Mouse (Mus musculus): ENCODE data around the gene C1qa. TPM values are rescaled to one million over a fixed set of nuclear protein-coding genes. Genes with fewer than 3 reads are reported as not detected.

Gene C1qa
- polyA plus RNA-seq, 1 experiment from 2014 or later = 8.2 TPM

GRCm38 (mm10) chr4:136930474-136930873 lies 31.9 kb upstream of the C1qa start:
- no peaks in the 10 kb centered on the region for H3K36me3 ChIP-seq (ENCODE audit: control insufficient read depth, insufficient read depth, low read length)
- H3K9ac ChIP-seq (ENCODE audit: low read length) = no peak overlapping the region
- no peak overlapping the region for H3K27ac ChIP-seq (ENCODE audit: low read depth, low read length)
- ATAC-seq (replicated peaks; ENCODE audit: low FRiP score) (no peak), DNase-seq (ENCODE audit: low spot score) (no peak)
- H3K9me3 ChIP-seq (ENCODE audit: control insufficient read depth, low read length) = no peaks in the 10 kb centered on the region
- no peak overlapping the region for H3K4me3 ChIP-seq (ENCODE audit: low read depth, low read length)
- H3K27me3 ChIP-seq (ENCODE audit: control insufficient read depth, insufficient read depth, low read length) = peaks cover 6% of the 10 kb centered on the region; the same call in 1 of the 2 replicates
- H3K4me2 ChIP-seq (ENCODE audit: low read depth, low read length, severe bottlenecking) = no peak overlapping the region
- 91% methylated on average over 8 of the region's 8 CpGs for WGBS
- no peaks in the 10 kb centered on the region; the same call in 1 of the 2 replicates for H3K4me1 ChIP-seq (replicated peaks; ENCODE audit: control insufficient read depth, insufficient read depth, low read length)

DNA sequence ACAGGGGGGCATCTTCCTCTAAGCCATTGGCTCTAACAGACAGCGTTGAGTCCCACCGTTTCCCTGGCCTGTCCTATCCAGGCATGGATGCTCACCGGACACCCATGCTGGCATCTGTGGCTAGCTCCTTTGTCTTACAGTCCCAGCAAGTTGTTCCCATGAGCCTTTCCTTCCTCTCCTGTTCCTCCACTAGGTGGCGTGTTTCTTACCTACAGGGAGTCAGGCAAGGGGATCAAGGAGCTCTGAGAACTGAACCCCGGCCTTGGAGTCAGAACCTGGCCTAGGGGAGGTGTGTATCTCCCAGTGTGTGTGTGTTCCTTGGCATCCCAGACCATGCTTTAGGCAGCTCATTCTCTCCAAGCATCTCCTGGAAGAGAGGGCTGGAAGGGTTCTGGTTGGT lies 30.3 kb upstream of the C1qa start:
- Histone ChIP-seq H3K27ac (ENCODE audit: low read depth, low read length) (no peak overlapping the region), H3K9ac (ENCODE audit: low read length) (no peak overlapping the region), H3K9me3 (ENCODE audit: control insufficient read depth, low read length) (no peaks in the 10 kb centered on the region), H3K4me1 (replicated peaks; ENCODE audit: control insufficient read depth, insufficient read depth, low read length) (no peaks in the 10 kb centered on the region), H3K36me3 (ENCODE audit: control insufficient read depth, insufficient read depth, low read length) (no peaks in the 10 kb centered on the region), H3K4me3 (ENCODE audit: low read depth, low read length) (no peak overlapping the region), H3K27me3 (ENCODE audit: control insufficient read depth, insufficient read depth, low read length) (peaks cover 14% of the 10 kb centered on the region; the same call in 1 of the 2 replicates), H3K4me2 (ENCODE audit: low read depth, low read length, severe bottlenecking) (no peak overlapping the region)
- 2% methylated on average over 5 of the region's 5 CpGs for WGBS
- DNase-seq (ENCODE audit: low spot score) (no peak), ATAC-seq (replicated peaks; ENCODE audit: low FRiP score) (no peak)

DNA sequence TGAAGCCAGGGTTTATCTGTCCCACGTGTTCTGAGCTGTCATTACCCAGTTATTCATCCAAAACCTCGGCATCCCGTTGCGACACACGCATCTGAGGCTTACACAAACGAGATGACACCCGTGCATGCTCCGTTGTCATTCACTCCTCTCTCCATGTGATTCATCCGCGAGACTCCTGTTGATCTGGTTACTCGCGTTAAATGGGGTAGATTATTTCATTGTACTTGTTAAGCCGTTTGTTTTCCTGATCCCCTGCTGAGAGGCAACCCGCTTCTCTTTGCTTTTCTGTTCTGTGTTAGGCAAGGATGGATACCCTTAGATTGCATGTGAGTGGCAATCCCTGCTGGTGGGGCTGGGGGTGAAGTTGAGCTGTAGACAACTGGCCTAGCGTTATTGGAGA lies 27.2 kb upstream of the C1qa start:
- Histone ChIP-seq H3K9me3 (ENCODE audit: control insufficient read depth, low read length) (no peaks in the 10 kb centered on the region), H3K36me3 (ENCODE audit: control insufficient read depth, insufficient read depth, low read length) (no peaks in the 10 kb centered on the region), H3K4me2 (ENCODE audit: low read depth, low read length, severe bottlenecking) (no peak overlapping the region), H3K27me3 (ENCODE audit: control insufficient read depth, insufficient read depth, low read length) (peaks cover 15% of the 10 kb centered on the region; the same call in 1 of the 2 replicates), H3K9ac (ENCODE audit: low read length) (no peak overlapping the region), H3K4me3 (ENCODE audit: low read depth, low read length) (no peak overlapping the region), H3K4me1 (replicated peaks; ENCODE audit: control insufficient read depth, insufficient read depth, low read length) (no peaks in the 10 kb centered on the region), H3K27ac (ENCODE audit: low read depth, low read length) (no peak overlapping the region)
- WGBS = 5% methylated on average over 15 of the region's 15 CpGs
- ATAC-seq (replicated peaks; ENCODE audit: low FRiP score) = no peak
- no peak for DNase-seq (ENCODE audit: low spot score)

DNA sequence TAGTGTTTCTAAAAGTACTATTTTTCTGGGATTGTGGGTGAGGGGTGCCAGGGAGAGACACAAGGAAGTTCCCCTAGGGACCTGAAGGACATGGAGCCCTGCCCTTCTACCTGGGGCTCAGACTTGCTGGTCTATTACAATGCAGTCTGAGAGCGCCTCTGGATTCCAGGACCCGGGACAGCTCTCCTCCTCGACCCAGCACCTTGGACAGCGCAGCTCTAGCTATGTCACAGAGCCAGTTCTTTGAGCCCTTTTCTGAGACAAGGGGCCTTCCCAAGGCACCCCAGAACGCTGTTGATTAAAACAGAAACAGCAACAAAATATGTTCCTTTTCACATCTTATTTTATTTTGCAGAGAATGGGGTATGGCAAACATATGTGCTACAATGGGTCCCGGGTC lies 25.9 kb upstream of the C1qa start:
- no peak overlapping the region for H3K9ac ChIP-seq (ENCODE audit: low read length)
- no peak overlapping the region for H3K27ac ChIP-seq (ENCODE audit: low read depth, low read length)
- H3K36me3 ChIP-seq (ENCODE audit: control insufficient read depth, insufficient read depth, low read length) = no peaks in the 10 kb centered on the region
- peaks cover 15% of the 10 kb centered on the region; the same call in 1 of the 2 replicates for H3K27me3 ChIP-seq (ENCODE audit: control insufficient read depth, insufficient read depth, low read length)
- no peak overlapping the region for H3K4me3 ChIP-seq (ENCODE audit: low read depth, low read length)
- DNase-seq (ENCODE audit: low spot score) = peak; percentile 84
- WGBS = 7% methylated on average over 6 of the region's 6 CpGs
- H3K9me3 ChIP-seq (ENCODE audit: control insufficient read depth, low read length) = no peaks in the 10 kb centered on the region
- H3K4me2 ChIP-seq (ENCODE audit: low read depth, low read length, severe bottlenecking) = no peak overlapping the region
- ATAC-seq (replicated peaks; ENCODE audit: low FRiP score) = no peak
- no peaks in the 10 kb centered on the region for H3K4me1 ChIP-seq (replicated peaks; ENCODE audit: control insufficient read depth, insufficient read depth, low read length)

- no peak for DNase-seq (ENCODE audit: low spot score)
- Histone ChIP-seq H3K27ac (ENCODE audit: low read depth, low read length) (no peak overlapping the region), H3K9ac (ENCODE audit: low read length) (no peak overlapping the region), H3K27me3 (ENCODE audit: control insufficient read depth, insufficient read depth, low read length) (peaks cover 3% of the 10 kb centered on the region; the same call in 1 of the 2 replicates), H3K4me1 (replicated peaks; ENCODE audit: control insufficient read depth, insufficient read depth, low read length) (0 out of 2 replicates have a peak, but pooled peaks cover 3% of the 10 kb centered on the region), H3K4me3 (ENCODE audit: low read depth, low read length) (no peak overlapping the region), H3K4me2 (ENCODE audit: low read depth, low read length, severe bottlenecking) (no peak overlapping the region), H3K9me3 (ENCODE audit: control insufficient read depth, low read length) (no peaks in the 10 kb centered on the region), H3K36me3 (ENCODE audit: control insufficient read depth, insufficient read depth, low read length) (no peaks in the 10 kb centered on the region)
- no peak for ATAC-seq (replicated peaks; ENCODE audit: low FRiP score)
- 78% methylated on average over 3 of the region's 3 CpGs for WGBS
Measured at GRCm38 (mm10) chr4:136919526-136919925, 20.9 kb upstream of the C1qa start.

GRCm38 (mm10) chr4:136918834-136919233 lies 20.2 kb upstream of the C1qa start:
- Histone ChIP-seq H3K4me1 (replicated peaks; ENCODE audit: control insufficient read depth, insufficient read depth, low read length) (0 out of 2 replicates have a peak, but pooled peaks cover 3% of the 10 kb centered on the region), H3K27ac (ENCODE audit: low read depth, low read length) (no peak overlapping the region), H3K9ac (ENCODE audit: low read length) (no peak overlapping the region), H3K4me3 (ENCODE audit: low read depth, low read length) (no peak overlapping the region), H3K4me2 (ENCODE audit: low read depth, low read length, severe bottlenecking) (no peak overlapping the region), H3K36me3 (ENCODE audit: control insufficient read depth, insufficient read depth, low read length) (no peaks in the 10 kb centered on the region), H3K9me3 (ENCODE audit: control insufficient read depth, low read length) (no peaks in the 10 kb centered on the region), H3K27me3 (ENCODE audit: control insufficient read depth, insufficient read depth, low read length) (0 out of 2 replicates have a peak, but pooled peaks cover 2% of the 10 kb centered on the region)
- no peak for DNase-seq (ENCODE audit: low spot score)
- ATAC-seq (replicated peaks; ENCODE audit: low FRiP score) = no peak
- WGBS = 89% methylated on average over 8 of the region's 8 CpGs

- H3K27me3 ChIP-seq (ENCODE audit: control insufficient read depth, insufficient read depth, low read length) = no peaks in the 10 kb centered on the region
- 0 out of 2 replicates have a peak, but pooled peaks cover 3% of the 10 kb centered on the region for H3K4me1 ChIP-seq (replicated peaks; ENCODE audit: control insufficient read depth, insufficient read depth, low read length)
- 58% methylated on average over 7 of the region's 7 CpGs for WGBS
- no peaks in the 10 kb centered on the region for H3K9me3 ChIP-seq (ENCODE audit: control insufficient read depth, low read length)
- no peak overlapping the region for H3K4me2 ChIP-seq (ENCODE audit: low read depth, low read length, severe bottlenecking)
- no peak overlapping the region for H3K4me3 ChIP-seq (ENCODE audit: low read depth, low read length)
- no peaks in the 10 kb centered on the region for H3K36me3 ChIP-seq (ENCODE audit: control insufficient read depth, insufficient read depth, low read length)
- no peak overlapping the region for H3K9ac ChIP-seq (ENCODE audit: low read length)
- no peak overlapping the region for H3K27ac ChIP-seq (ENCODE audit: low read depth, low read length)
- DNase-seq (ENCODE audit: low spot score) = no peak
- ATAC-seq (replicated peaks; ENCODE audit: low FRiP score) = no peak
Measured at GRCm38 (mm10) chr4:136917165-136917524, 18.5 kb upstream of the C1qa start.

GRCm38 (mm10) chr4:136916359-136917164 lies 18.0 kb upstream of the C1qa start:
- 0 out of 2 replicates have a peak, but pooled peaks have one; percentile 15 for ATAC-seq (replicated peaks; ENCODE audit: low FRiP score)
- Histone ChIP-seq H3K27ac (ENCODE audit: low read depth, low read length) (no peak overlapping the region), H3K27me3 (ENCODE audit: control insufficient read depth, insufficient read depth, low read length) (peaks cover under 1% of the 10 kb centered on the region; the same call in 1 of the 2 replicates), H3K9me3 (ENCODE audit: control insufficient read depth, low read length) (no peaks in the 10 kb centered on the region), H3K4me3 (ENCODE audit: low read depth, low read length) (no peak overlapping the region), H3K4me1 (replicated peaks; ENCODE audit: control insufficient read depth, insufficient read depth, low read length) (peaks cover 7% of the 10 kb centered on the region), H3K4me2 (ENCODE audit: low read depth, low read length, severe bottlenecking) (no peak overlapping the region), H3K9ac (ENCODE audit: low read length) (no peak overlapping the region), H3K36me3 (ENCODE audit: control insufficient read depth, insufficient read depth, low read length) (no peaks in the 10 kb centered on the region)
- WGBS = 66% methylated on average over 20 of the region's 20 CpGs
- DNase-seq (ENCODE audit: low spot score) = no peak

- ATAC-seq (replicated peaks; ENCODE audit: low FRiP score) (no peak), DNase-seq (ENCODE audit: low spot score) (no peak)
- no peak overlapping the region for H3K4me2 ChIP-seq (ENCODE audit: low read depth, low read length, severe bottlenecking)
- peaks cover 14% of the 10 kb centered on the region for H3K4me1 ChIP-seq (replicated peaks; ENCODE audit: control insufficient read depth, insufficient read depth, low read length)
- WGBS = 29% methylated on average over 9 of the region's 9 CpGs
- H3K36me3 ChIP-seq (ENCODE audit: control insufficient read depth, insufficient read depth, low read length) = no peaks in the 10 kb centered on the region
- no peak overlapping the region for H3K27ac ChIP-seq (ENCODE audit: low read depth, low read length)
- peaks cover 4% of the 10 kb centered on the region; the same call in 1 of the 2 replicates for H3K27me3 ChIP-seq (ENCODE audit: control insufficient read depth, insufficient read depth, low read length)
- no peak overlapping the region for H3K9ac ChIP-seq (ENCODE audit: low read length)
- H3K4me3 ChIP-seq (ENCODE audit: low read depth, low read length) = no peak overlapping the region
- no peaks in the 10 kb centered on the region for H3K9me3 ChIP-seq (ENCODE audit: control insufficient read depth, low read length)
Measured at GRCm38 (mm10) chr4:136912841-136913240, 14.2 kb upstream of the C1qa start.

All from forebrain, embryonic 11.5 days (tissue).